Mouse (Mus musculus) lung, postnatal 25 days (tissue): ENCODE results near the gene Mrps2.
"Not testable (repeated sequence)": the region's sequence is repeated elsewhere in the genome, so short reads cannot be mapped to it uniquely, and the experiment has no call there.

Experiments used
- DNase-seq: peaks from one replicate; pipeline ENCODE4 v3.0.0; 2022; ENCODE audit warnings: low spot score

Gene Mrps2

GRCm38 (mm10) chr2:28477993-28478392, 10.1 kb downstream of the Mrps2 start:
- not testable (repeated sequence) for DNase-seq

DNA sequence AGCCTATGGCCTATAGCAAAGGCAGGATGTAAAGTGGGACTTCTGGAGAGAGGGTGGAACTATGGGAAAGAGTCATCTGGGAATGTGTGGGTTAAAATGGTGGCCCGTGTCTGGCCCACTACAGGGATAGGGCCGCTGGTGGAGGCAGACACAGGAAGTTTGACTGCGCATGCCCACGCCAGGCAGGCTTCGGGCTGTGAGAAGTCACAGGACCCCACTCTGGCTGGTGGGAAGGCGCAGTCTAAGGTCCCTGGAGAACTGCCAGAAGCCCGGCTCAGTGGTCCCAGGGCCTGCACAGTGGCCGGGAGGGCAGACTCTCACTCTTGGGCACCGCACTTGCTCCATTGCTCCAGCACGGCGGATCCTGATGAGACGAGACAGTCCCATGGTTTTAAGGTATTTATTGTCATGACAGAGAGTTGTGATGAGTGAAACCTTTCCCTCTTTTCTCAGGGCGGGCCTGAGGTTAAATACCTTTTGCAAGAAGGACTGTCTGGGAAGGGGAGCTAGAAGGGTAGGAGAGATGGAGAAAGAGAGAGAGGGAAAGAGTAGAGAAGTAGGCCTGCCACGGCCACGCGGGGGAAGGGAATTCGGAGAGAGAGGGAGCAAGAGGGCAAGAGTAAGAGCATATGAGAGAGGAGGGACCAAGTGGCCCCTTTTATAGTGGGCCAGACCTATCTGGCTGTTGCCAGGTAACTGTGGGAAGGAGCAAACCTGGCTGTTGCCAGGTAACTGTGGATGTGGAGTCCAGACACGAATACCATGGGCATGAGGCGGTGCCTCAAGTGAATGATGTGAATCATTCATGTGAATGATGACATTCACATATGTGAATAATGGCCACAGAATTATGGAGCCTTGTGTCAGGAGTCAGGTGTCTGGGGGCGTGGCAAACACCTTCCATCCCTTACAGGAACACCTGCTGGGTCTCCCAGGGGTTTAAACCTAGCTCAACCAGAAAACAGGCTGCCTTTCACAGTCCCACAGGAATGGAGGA, 11.6 kb downstream of the Mrps2 start:
- no peak for DNase-seq

- DNase-seq = no peak
Observed at GRCm38 (mm10) chr2:28483861-28484260, 16.0 kb downstream of the Mrps2 start.

GRCm38 (mm10) chr2:28494521-28494920, 26.7 kb downstream of the Mrps2 start:
- DNase-seq = no peak

DNA sequence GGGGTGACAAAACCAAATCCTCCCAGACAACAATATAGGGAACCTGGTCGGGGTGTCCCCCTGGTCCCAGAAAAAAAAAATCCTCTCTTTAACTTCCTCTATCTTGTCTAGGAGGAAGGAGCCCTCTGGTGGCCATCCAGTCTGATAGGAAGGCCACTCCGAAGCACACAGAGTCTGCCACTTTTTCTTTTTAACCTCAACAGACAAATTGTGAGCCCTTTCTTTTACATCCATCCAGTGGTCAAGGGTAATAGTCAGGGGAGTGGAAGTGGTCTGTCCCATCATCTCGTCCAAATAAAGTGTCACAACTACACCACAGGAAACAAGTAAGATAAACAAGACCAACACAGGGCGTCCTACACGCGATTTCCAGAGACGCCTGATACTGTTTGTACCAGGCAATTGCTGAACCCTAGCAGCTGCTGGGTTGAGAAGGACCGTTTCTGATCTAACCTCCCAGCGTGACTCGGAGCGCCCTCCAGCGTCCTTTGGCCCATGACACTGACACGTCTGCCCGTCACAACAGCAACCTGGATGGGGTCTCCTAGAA, 27.4 kb downstream of the Mrps2 start:
- peak; percentile 55 for DNase-seq

- DNase-seq = no peak
Observed at GRCm38 (mm10) chr2:28495801-28496595, 28.1 kb downstream of the Mrps2 start.

DNA sequence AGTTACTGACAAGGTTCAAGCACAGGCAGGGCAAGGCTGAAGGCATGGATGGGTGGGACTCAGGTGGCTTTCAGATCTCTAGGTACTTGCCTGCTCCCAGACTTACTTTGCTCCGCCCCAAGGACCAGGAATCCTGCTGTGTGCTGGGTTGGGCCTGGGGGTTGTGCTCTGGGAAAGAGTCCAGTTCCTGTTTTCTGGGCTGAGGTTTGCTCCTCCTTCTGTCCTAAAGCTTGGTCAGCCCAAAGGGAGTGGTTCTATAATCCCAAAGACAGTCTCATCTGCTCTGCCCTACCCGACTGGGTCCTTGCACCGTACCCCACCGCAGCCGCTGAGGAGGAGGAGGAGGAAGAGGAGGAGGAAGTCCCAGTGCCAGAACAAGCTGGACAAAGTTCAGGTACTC, 28.8 kb downstream of the Mrps2 start, which contains the start of gene Gbgt1:
Gene Gbgt1 (plus strand): TSS at position 221 of the 400 bp plus-strand sequence.
- DNase-seq = no peak

DNA sequence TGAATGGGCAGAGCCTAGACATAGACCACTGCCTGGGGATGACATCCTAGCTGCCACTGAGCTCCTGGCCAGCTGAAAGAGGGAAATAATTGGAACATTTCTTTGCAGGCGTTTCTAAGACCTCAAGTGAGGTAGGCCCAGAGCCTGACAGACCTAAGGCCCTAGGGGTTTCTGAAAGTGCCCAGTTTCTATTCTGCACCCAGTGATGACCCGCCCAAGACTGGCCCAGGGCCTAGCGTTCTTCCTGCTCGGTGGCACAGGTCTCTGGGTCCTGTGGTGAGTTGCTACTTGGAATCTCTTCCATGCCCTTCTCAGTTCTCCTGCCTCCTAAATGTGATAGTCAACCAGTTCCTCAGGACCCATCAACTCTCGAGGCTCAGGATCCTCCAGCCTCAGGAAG, 29.7 kb downstream of the Mrps2 start:
- no peak for DNase-seq

- DNase-seq = no peak
Observed at GRCm38 (mm10) chr2:28498431-28498830, 30.6 kb downstream of the Mrps2 start.

GRCm38 (mm10) chr2:28502987-28503386, 35.1 kb downstream of the Mrps2 start:
- no peak for DNase-seq

DNA sequence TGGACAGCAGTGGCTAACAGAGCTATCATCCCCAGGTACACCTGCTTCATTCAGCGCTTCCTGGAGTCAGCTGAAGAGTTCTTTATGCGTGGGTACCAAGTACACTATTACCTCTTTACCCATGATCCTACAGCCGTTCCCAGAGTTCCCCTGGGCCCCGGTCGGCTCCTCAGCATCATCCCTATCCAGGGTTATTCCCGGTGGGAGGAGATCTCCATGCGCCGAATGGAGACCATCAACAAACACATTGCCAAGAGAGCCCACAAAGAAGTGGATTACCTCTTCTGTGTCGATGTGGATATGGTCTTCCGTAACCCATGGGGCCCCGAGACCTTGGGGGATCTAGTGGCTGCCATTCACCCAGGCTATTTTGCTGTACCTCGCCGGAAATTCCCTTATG, 36.8 kb downstream of the Mrps2 start:
- no peak for DNase-seq

DNA sequence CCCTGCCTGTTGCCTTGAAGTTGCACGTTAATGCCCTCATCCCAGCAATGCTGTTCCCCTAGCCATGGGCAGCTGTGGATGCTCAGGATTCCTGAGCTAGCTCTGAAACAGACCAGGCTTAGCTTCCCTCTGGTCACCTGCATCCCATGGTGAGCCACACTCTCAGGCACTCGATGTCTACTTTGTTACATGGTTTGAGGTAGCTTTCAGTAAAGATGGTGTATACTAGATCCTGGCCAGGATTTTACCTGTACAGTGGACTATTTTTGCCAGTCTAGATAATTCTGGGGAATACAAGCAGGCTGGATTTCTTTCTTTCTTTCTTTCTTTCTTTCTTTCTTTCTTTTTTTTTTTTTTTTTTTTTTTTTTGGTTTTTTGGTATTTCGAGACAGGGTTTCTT, 37.9 kb downstream of the Mrps2 start, which contains the start of gene Gm10134:
Gene Gm10134 (plus strand): TSS at position 301 of the 400 bp plus-strand sequence.
- no peak for DNase-seq

DNA sequence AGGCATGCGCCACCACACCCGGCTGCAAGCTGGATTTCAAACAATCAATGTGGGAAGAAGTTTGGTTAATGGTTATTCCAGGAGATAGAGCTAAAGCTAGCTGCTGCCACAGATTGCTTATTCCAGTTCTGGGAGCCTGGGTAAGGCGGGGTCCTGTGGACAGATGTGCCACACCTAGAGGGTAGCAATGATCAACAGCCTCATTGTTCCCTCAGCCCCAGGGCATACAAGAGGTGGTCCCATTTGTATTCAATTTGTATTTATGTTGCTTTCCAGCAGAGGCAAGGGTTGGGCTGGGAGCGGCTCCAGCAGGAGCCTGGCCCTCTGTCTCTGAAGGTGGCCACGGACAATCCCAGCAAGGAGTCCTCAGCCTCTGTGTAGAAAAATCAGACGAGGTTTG, 38.4 kb downstream of the Mrps2 start:
- DNase-seq = no peak

DNA sequence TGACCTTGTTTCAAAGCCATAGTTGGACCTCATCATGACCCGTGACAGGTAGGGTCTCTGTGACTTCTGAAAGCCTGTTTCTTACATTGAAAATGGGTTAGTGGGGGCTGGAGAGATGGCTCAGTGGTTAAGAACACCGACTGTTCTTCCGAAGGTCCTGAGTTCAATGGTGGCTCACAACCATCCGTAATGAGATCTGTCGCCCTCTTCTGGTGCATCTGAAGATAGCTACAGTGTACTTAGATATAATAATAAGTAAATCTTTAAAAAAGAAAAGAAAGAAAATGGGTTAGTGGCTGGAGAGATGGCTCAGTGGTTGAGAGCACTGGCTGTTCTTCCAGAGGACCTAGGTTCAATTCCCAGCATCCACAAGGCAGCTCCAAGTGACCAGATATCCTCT, 43.7 kb downstream of the Mrps2 start:
- not testable (repeated sequence) for DNase-seq

GRCm38 (mm10) chr2:28512798-28513401, 45.0 kb downstream of the Mrps2 start, which contains the start of gene Ralgds:
TSS of gene Ralgds (plus strand) at chr2:28513125.
- peak; percentile 59 for DNase-seq

GRCm38 (mm10) chr2:28513431-28514370, 45.8 kb downstream of the Mrps2 start:
- no peak for DNase-seq

GRCm38 (mm10) chr2:28514489-28514888, 46.6 kb downstream of the Mrps2 start:
- DNase-seq = peak; percentile 85

DNA sequence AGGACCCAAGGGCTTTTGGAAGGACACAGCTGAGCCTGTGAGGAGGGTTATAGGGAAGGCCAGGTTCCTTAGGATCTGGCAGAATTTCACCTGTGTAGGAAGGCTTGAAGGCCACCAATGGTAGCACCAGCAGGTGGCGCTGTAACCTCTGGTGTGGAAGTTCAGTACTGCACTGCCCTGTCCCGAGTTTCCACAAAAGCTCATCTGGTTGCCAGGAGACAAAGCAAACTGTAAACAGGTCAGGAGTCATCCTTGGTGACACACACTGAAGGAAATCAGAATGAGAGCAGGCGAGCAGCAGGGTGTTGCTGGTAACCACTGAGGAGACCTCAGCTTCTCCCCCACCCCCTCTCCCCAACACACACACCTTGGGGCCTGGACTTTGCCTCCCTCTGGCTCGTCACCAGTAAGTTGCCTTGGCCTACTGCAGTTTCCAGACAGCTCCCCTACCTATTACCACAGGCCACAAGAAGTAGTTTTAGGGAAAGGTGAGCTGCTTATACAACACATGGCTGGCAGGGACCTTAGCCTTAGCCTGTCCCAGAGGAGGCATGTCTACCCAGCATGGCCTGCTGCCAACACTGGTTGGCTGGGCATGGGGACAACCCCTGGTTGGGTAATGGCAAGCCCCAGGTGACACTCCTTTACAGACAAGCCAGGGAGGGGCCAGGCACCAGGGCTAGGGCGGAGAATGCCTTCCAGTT, 49.5 kb downstream of the Mrps2 start:
- DNase-seq = peak; percentile 89

DNA sequence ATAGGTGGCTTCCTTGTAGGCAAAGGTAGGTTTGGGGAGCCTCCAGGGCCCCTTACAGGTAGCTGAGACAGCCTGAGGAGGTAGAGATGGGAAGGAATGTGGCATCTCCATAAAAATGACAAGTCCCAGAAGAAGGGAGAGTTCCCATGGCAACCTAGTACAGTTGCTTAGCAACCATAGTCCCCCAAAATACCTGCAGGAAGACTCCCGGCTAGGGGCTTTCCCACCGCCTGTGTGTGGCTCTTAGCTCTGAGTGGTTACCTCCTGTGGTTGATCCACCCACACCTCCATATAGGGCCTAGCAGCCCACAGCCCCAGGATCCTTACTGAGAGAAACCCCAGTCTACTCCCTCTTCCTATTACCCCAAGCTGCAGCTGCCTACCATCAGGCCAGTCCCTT, 50.4 kb downstream of the Mrps2 start:
- no peak for DNase-seq

DNA sequence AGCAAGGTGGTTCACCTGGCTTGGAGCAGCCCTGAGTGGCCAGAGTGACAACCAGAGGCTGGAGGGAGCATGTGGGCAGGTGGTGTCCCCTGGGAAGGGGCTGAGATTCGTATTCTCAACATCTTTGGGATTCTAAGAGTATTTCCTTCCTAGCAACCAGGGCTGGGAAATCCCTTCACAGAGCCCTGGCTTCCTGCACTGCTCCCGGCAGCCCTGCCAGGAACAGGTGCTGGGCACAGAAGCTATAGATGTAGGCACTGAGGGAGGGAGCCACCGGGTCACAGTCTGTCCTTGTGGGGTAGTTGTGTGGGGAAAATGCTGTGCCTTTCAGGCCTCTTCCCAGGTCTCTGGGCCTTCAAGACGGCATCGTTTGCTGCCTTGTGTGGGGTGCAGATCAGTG, 52.7 kb downstream of the Mrps2 start:
- no peak for DNase-seq
